Mouse (Mus musculus) hindbrain, embryonic 14.5 days (tissue): ENCODE results near the gene Fosb. TPM values are rescaled to one million over a fixed set of nuclear protein-coding genes. Genes with fewer than 3 reads are reported as not detected.

ENCODE experiments used
- polyA plus RNA-seq: library from polyadenylated mRNA; unstranded; fragments of >200 nt; fragmentation: Nextera tagmentation; extraction: Ambion mirVana; gene quantifications from 2 replicates; pipeline ENCODE4 v1.2.1, GENCODE M21; 2014

Gene Fosb
- polyA plus RNA-seq, 1 experiment from 2014 or later: 0.12 TPM

Other genes with a start within 250 kb of the Fosb start
- 32.0 and 35.0 TPM in 2 replicates for gene Dmwd, start 233.8 kb downstream of the Fosb start, polyA plus RNA-seq
- gene Dmpk, start 226.2 kb downstream of the Fosb start, polyA plus RNA-seq: 8.2 and 8.9 TPM in 2 replicates
- 2.3 and 2.5 TPM in 2 replicates for gene Six5, start 215.5 kb downstream of the Fosb start, polyA plus RNA-seq
- gene Gm4969, start 191.7 kb downstream of the Fosb start, polyA plus RNA-seq: 6.7 and 7.7 TPM in 2 replicates
- gene Fbxo46, start 190.2 kb downstream of the Fosb start, polyA plus RNA-seq: 10.9 and 11.9 TPM in 2 replicates
- 19.1 and 20.3 TPM in 2 replicates for gene Qpctl, start 160.8 kb downstream of the Fosb start, polyA plus RNA-seq
- gene Snrpd2, start 160.3 kb downstream of the Fosb start, polyA plus RNA-seq: 104 and 110 TPM in 2 replicates
- gene Gipr, start 143.9 kb downstream of the Fosb start, polyA plus RNA-seq: 0.62 and 1.1 TPM in 2 replicates
- gene Eml2, start 133.6 kb downstream of the Fosb start, polyA plus RNA-seq: 3.4 and 3.6 TPM in 2 replicates
- 3.1 and 3.2 TPM in 2 replicates for gene Gpr4, start 97.5 kb downstream of the Fosb start, polyA plus RNA-seq
- gene Opa3, start 81.7 kb downstream of the Fosb start, polyA plus RNA-seq: 34.1 and 36.6 TPM in 2 replicates
- 32.7 and 35.3 TPM in 2 replicates for gene Vasp, start 38.2 kb downstream of the Fosb start, polyA plus RNA-seq
- gene Ppm1n, start 30.0 kb downstream of the Fosb start, polyA plus RNA-seq: 0.74 and 1.0 TPM in 2 replicates
- gene Rtn2, start 27.4 kb downstream of the Fosb start, polyA plus RNA-seq: 106 and 112 TPM in 2 replicates
- 82.6 and 86.1 TPM in 2 replicates for gene Ercc1, start 34.7 kb upstream of the Fosb start, polyA plus RNA-seq
- 17.0 TPM in 2 replicates for gene Cd3eap, start 49.4 kb upstream of the Fosb start, polyA plus RNA-seq
- gene Ppp1r13l, start 49.7 kb upstream of the Fosb start, polyA plus RNA-seq: 2.4 and 2.6 TPM in 2 replicates
- gene Ercc2, start 72.0 kb upstream of the Fosb start, polyA plus RNA-seq: 15.6 and 16.5 TPM in 2 replicates
- gene Klc3, start 94.1 kb upstream of the Fosb start, polyA plus RNA-seq: 0.78 and 1.1 TPM in 2 replicates
- not detected in 2 replicates for gene Ckm, start 94.7 kb upstream of the Fosb start, polyA plus RNA-seq
- 19.2 and 20.4 TPM in 2 replicates for gene Mark4, start 148.8 kb upstream of the Fosb start, polyA plus RNA-seq
- gene Exoc3l2, start 153.3 kb upstream of the Fosb start, polyA plus RNA-seq: 0.79 and 0.87 TPM in 2 replicates
- 2.6 and 3.6 TPM in 2 replicates for gene Bloc1s3, start 198.3 kb upstream of the Fosb start, polyA plus RNA-seq
- 34.2 and 38.8 TPM in 2 replicates for gene Trappc6a, start 198.3 kb upstream of the Fosb start, polyA plus RNA-seq
- 0.98 and 1.1 TPM in 2 replicates for gene Nkpd1, start 207.8 kb upstream of the Fosb start, polyA plus RNA-seq